Mouse (Mus musculus) right cerebral cortex, postnatal 36 days (tissue): ENCODE results near the gene Serpina3f.

Experiments used
- DNase-seq, 2 experiments: peaks; one replicate each; pipeline ENCODE4 v3.0.0; 2022; ENCODE audit warnings: low spot score in 2 of 2, mixed read lengths in 1 of 2

The Serpina3f gene

DNA sequence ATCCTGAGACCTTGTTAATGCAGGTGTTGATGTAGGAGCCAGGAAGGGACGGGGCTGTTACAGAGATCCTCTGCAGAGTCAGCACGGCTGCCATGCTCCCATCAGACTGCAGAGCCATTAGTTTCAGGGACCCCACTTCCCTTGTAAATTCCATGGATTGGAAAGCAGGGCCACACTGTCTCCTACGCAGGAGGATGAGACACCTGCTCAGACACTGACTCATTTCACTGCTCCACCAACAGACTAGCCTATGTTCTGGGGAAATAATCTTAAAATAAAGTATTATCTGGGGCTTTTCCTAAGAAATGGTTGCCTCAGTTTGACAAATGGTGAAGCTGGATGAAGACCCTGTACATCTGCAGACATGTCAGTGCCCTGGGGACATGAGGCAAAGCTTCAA is 33.9 kb downstream of the Serpina3f start:
- DNase-seq, result no peak

DNA sequence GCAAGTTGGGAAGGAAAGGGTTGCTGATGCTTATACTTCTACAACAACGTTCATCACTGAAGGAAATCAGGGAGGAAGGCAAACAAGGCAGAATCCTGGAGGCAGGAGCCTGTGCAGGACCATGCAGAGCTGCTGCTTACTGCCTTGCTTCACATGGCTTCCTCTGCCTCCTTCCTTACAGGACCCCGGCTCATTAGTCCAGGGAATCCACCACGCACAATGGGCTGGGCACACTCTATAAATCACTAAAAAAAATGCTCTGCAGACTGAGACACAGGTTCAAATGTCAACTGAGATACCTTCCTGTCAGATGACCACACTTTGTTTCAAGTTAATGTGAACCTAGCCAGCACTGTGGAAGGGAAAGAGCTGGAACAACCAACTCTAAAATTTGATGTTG is 46.7 kb downstream of the Serpina3f start:
- DNase-seq, result no peak

- no peak for DNase-seq
Observed at GRCm38 (mm10) chr12:104262863-104263262, 48.5 kb downstream of the Serpina3f start, which contains the start of gene Serpina3i. Serpina3i (plus strand) TSS chr12:104263122.

DNA sequence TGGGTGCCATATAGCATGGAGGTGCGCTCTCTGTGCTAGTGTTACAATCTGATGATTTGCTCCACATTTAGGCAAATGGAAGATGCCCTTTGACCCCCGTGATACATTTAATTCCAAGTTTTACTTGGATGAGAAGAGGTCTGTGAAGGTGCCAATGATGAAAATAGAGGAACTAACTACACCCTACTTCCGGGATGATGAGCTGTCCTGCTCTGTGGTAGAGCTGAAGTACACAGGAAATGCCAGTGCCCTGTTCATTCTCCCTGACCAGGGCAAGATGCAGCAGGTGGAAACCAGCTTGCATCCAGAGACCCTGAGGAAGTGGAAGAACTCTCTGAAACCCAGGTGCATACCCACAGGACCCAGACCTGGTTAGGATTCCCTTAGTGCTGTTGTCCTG is 52.0 kb downstream of the Serpina3f start:
- no peak for DNase-seq
